Mouse (Mus musculus) layer of hippocampus, postnatal 14 days (tissue): ENCODE measurements around the gene Aldh16a1. TPM values are rescaled to one million over a fixed set of nuclear protein-coding genes. Genes with fewer than 3 reads are reported as not detected.

Experiments used
- DNase-seq, 2 experiments: peaks; one replicate each; pipeline ENCODE4 v3.0.0; 2021 to 2022; ENCODE audit warnings: low spot score in 2 of 2, mixed read lengths in 1 of 2
- microRNA-seq, 2 experiments: library from miRNA; unstranded; fragments of <30 nt; microRNA quantifications; one replicate each; pipeline ENCODE4 v1.2.0; 2021
- total RNA-seq, 2 experiments: library from RNA; stranded (reverse); gene quantifications; 2 replicates each; pipeline ENCODE4 v1.2.3; 2021

Gene Aldh16a1
- total RNA-seq, 2 experiments from 2014 or later: 14.0 to 15.9 TPM

DNA sequence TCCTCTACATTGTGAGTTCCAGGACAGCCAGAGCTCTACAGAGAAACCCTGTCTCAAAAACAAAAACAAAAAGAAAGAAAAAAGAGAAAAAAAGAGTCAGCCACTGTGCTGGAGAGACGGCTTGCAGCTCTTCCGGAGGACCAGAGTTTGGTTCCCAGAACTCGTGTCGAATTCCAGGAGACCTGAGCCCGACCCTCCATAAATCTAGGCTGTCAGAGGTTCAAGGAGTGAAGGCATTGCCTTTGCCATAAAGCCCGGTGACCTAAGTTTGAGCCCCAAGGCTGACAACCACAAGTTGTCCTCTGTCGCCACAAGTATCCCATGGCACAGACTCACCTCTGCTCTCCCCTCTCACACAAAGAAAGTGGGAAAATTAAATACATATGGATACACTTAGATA, 60.3 kb downstream of the Aldh16a1 start:
- DNase-seq: no peak

DNA sequence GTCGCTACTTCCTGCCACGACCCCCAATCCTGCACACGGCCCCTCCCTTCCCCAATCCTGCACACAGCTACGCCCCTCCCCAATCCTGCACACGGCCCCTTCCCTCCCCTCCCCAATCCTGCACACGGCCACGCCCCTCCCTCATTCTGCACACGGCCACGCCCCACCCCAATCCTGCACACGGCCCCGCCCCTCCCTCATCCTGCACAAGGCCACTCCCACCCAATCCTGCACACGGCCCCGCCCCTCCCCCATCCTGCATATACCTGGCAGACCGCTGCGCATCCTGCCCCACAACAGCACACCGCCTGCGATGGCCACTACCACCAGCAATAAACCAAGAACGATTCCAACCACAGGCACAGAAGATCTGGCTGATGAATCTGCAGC, 60.9 kb downstream of the Aldh16a1 start:
- no peak for DNase-seq

DNA sequence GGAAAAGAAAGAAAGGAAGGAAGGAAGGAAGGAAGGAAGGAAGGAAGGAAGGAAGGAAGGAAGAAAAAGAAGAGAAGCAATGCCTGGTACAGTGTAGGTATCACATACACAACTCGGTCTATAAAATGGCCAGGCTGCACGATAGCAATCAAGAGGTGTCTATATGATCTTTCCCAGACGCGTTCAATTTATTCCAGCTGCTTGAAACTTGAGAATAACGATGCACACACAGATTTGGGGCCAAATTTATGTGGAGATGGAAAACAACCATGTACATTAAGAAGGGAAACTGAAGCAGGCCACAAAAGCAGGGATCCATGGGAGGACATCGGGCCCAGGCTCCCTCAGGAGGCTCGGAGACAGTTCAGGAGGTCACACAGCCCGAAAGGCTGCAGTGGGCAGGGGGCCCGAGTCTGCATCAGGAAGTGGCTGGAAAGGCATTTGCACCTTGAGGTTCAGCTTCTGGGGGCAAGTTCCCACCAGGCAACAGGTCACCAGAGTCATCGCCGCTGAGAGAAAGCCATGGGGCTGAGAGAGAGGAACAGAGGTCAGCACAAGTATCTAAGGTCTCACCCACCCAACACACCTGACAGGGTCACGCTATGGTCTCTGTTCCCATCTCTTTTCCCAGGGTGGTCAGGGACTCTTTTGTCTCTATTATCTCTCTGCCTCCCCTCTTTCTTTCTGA, 61.4 kb downstream of the Aldh16a1 start:
- DNase-seq: no peak

GRCm38 (mm10) chr7:45092048-45092447, 62.3 kb downstream of the Aldh16a1 start, which contains the start of gene Rcn3:
TSS of gene Rcn3 (minus strand) at chr7:45092221.
- DNase-seq: peak in 1 of 2 experiments; percentile 70

DNA sequence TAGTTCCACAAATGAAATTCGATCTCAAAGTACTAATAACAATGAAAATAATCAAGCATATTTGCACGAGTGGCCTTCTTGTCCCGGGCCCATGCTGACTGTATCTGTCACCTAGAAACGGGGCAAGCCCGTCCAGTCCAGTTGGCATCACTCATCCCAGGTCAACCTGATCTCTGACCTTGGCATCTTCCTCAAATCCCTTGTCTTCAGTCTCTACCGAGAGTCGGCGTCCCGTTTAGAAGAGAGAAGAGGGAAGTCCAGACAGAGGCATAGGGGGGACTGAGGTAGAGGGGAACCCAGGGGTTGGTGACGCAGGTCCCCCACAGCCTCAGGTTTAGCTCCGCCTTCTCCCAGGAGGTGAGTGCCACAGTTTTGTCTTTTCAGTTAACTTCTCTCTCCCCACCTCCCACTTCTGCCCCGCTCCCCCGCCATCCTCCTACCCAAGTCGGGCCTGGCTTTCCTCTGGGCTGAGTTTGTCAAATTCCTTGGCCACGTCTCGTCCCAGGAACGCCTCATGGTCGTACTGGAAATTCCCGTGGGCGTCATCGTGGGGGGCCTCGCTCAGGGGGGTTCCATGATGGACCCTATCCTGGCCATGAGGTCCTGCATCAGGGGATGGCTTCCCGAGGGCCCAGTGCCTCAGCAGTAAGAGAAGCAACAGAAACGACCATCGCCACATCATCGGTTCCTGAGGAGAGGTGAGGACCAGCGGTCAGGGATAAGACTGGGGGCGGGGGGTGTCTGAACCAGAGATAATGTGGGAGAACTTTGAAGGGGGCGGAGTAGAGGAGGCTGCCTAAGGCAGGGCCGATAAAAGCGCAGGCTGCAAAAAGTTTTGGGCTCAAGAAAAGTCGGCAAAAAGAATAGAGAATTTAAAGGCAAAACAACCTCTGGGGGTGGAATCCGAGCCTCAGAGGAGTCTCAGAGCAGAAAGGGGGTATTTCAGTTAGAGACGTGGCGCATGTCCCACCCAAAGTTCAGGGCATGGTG, 63.1 kb downstream of the Aldh16a1 start:
- DNase-seq: no peak

Small RNAs within 50 kb of the gene (microRNA-seq; reads per million reads assigned to microRNA genes)
- 1,054 to 1,069 reads per million in 2 experiments for gene Mir150
- gene Mir5121: 15.9 to 20.1 reads per million in 2 experiments
- 2.7 to 4.5 reads per million in 2 experiments for gene Mir7055

Other genes with a start within 250 kb of the Aldh16a1 start
- gene Ap2a1, start 225.1 kb downstream of the Aldh16a1 start, total RNA-seq: 100 to 1,000 TPM; 310 to 327 TPM
- gene Tsks, start 211.4 kb downstream of the Aldh16a1 start, total RNA-seq: under 1 TPM in 1 of 2 experiments, not detected in 1; 0.69 TPM
- 100 to 1,000 TPM; 115 to 116 TPM for gene Cpt1c, start 179.7 kb downstream of the Aldh16a1 start, total RNA-seq
- gene Prmt1, start 168.0 kb downstream of the Aldh16a1 start, total RNA-seq: 100 to 1,000 TPM; 163 to 195 TPM
- gene Irf3, start 156.9 kb downstream of the Aldh16a1 start, total RNA-seq: 10 to 100 TPM; 33.8 to 46.5 TPM
- gene Bcl2l12, start 155.9 kb downstream of the Aldh16a1 start, total RNA-seq: 1 to 10 TPM; 2.0 to 3.9 TPM
- 100 to 1,000 TPM; 153 to 158 TPM for gene Scaf1, start 138.2 kb downstream of the Aldh16a1 start, total RNA-seq
- gene Rras, start 136.6 kb downstream of the Aldh16a1 start, total RNA-seq: 10 to 100 TPM; 12.1 to 16.2 TPM
- gene Prr12, start 101.7 kb downstream of the Aldh16a1 start, total RNA-seq: 10 to 100 TPM; 67.3 to 67.9 TPM
- 10 to 100 TPM; 49.2 to 55.4 TPM for gene Nosip, start 92.2 kb downstream of the Aldh16a1 start, total RNA-seq
- 1 to 10 TPM; 5.3 to 7.4 TPM for gene Prrg2, start 91.9 kb downstream of the Aldh16a1 start, total RNA-seq
- gene Rcn3, start 62.4 kb downstream of the Aldh16a1 start, total RNA-seq: 10 to 100 TPM; 10.3 to 13.8 TPM
- 10 to 100 TPM; 17.1 to 20.9 TPM for gene Fcgrt, start 50.7 kb downstream of the Aldh16a1 start, total RNA-seq
- 100 to 1,000 TPM; 427 to 461 TPM for gene Rps11, start 30.1 kb downstream of the Aldh16a1 start, total RNA-seq
- 100 to 1,000 TPM; 736 to 824 TPM for gene Rpl13a, start 25.8 kb downstream of the Aldh16a1 start, total RNA-seq
- under 1 TPM in 1 of 2 experiments, not detected in 1; 0.39 TPM for gene Gm45713, start 18.4 kb downstream of the Aldh16a1 start, total RNA-seq
- 1 to 10 TPM; 4.5 to 5.8 TPM for gene Flt3l, start 18.2 kb downstream of the Aldh16a1 start, total RNA-seq
- gene Pih1d1, start 281 bp downstream of the Aldh16a1 start, total RNA-seq: 10 to 100 TPM; 46.1 to 46.5 TPM
- gene Slc17a7, start 9.4 kb upstream of the Aldh16a1 start, total RNA-seq: 1,000 to 10,000 TPM; 1,582 to 1,636 TPM
- under 1 TPM in 1 of 2 experiments, not detected in 1; 0.26 TPM for gene Gfy, start 25.0 kb upstream of the Aldh16a1 start, total RNA-seq
- not detected for gene Pth2, start 26.4 kb upstream of the Aldh16a1 start, total RNA-seq
- 1 to 10 TPM; 2.0 to 2.7 TPM for gene Ccdc155, start 50.3 kb upstream of the Aldh16a1 start, total RNA-seq
- gene Dkkl1, start 57.6 kb upstream of the Aldh16a1 start, total RNA-seq: 1 to 10 TPM; 2.6 to 3.3 TPM
- 10 to 100 TPM in 1 of 2 experiments, 1 to 10 TPM in 1; 6.9 to 11.5 TPM for gene Tead2, start 61.2 kb upstream of the Aldh16a1 start, total RNA-seq
- 1 to 10 TPM; 4.0 TPM for gene Cd37, start 84.5 kb upstream of the Aldh16a1 start, total RNA-seq
- 1 to 10 TPM; 1.4 to 2.3 TPM for gene Slc6a16, start 86.5 kb upstream of the Aldh16a1 start, total RNA-seq
- not detected for gene Slc6a21, start 122.9 kb upstream of the Aldh16a1 start, total RNA-seq
- 10 to 100 TPM; 14.8 to 15.5 TPM for gene Trpm4, start 179.2 kb upstream of the Aldh16a1 start, total RNA-seq
- gene Hrc, start 180.7 kb upstream of the Aldh16a1 start, total RNA-seq: under 1 TPM; 0.50 to 0.69 TPM
- gene Ppfia3, start 212.4 kb upstream of the Aldh16a1 start, total RNA-seq: 100 to 1,000 TPM; 133 TPM
- gene Lin7b, start 216.0 kb upstream of the Aldh16a1 start, total RNA-seq: 100 to 1,000 TPM; 148 to 157 TPM
- gene Snrnp70, start 241.2 kb upstream of the Aldh16a1 start, total RNA-seq: 100 to 1,000 TPM; 386 to 456 TPM